Mouse (Mus musculus) heart, embryonic 11.5 days (tissue): Measurements from ENCODE around the gene Ptprm. TPM values are rescaled to one million over a fixed set of nuclear protein-coding genes. Genes with fewer than 3 reads are reported as not detected.
"Not testable (repeated sequence)": the region's sequence is repeated elsewhere in the genome, so short reads cannot be mapped to it uniquely, and the experiment has no call there.

Experiments
- ATAC-seq: fragments of 200-750 bp; cut with Nextera tagmentation; replicated peaks from 2 replicates; pipeline ENCODE4 v1.8.0; 2017; ENCODE audit warnings: moderate library complexity; ENCODE audit not compliant: insufficient number of reproducible peaks, low FRiP score, low TSS enrichment
- H3K27ac ChIP-seq: fragments of 300-500 bp; sonication (generic); 2 replicates; pipeline ENCODE4 v1.5.1; 2014; ENCODE audit warnings: mild to moderate bottlenecking, low read depth, low read length
- H3K27me3 ChIP-seq: fragments of 300-500 bp; sonication (generic); 2 replicates; pipeline ENCODE4 v1.6.1; 2014; ENCODE audit warnings: mild to moderate bottlenecking, low read length, mixed read lengths; ENCODE audit not compliant: control insufficient read depth, insufficient read depth
- H3K36me3 ChIP-seq: fragments of 300-500 bp; sonication (generic); 2 replicates; pipeline ENCODE4 v1.6.1; 2014; ENCODE audit warnings: mild to moderate bottlenecking, low read length, moderate library complexity, mixed read lengths; ENCODE audit not compliant: control insufficient read depth, insufficient read depth
- H3K4me1 ChIP-seq: fragments of 300-500 bp; sonication (generic); 2 replicates; pipeline ENCODE4 v1.6.1; 2014; ENCODE audit warnings: low read length; ENCODE audit not compliant: control insufficient read depth, insufficient read depth
- H3K4me2 ChIP-seq: fragments of 300-500 bp; sonication (generic); 2 replicates; pipeline ENCODE4 v1.6.1; 2014; ENCODE audit warnings: mild to moderate bottlenecking, moderate library complexity
- H3K4me3 ChIP-seq: fragments of 300-500 bp; sonication (generic); 2 replicates; pipeline ENCODE4 v1.5.1; 2014; ENCODE audit warnings: low read depth, low read length
- H3K9ac ChIP-seq: fragments of 300-500 bp; sonication (generic); 2 replicates; pipeline ENCODE4 v1.6.1; 2014; ENCODE audit warnings: mild to moderate bottlenecking, low read depth, low read length, moderate library complexity
- H3K9me3 ChIP-seq: fragments of 300-500 bp; sonication (generic); replicated peaks from 2 replicates; pipeline ENCODE4 v1.6.1; 2016; ENCODE audit warnings: low read length; ENCODE audit not compliant: control insufficient read depth
- WGBS: fragments of 180-500 bp; shearing (Covaris S2); extraction: QIAGEN DNeasy Blood & Tissue Kit; methylation state at CpG from one replicate; pipeline ENCODE4 v1.1.7; 2014; ENCODE audit not compliant: insufficient replicate concordance; 5-methylcytosine and 5-hydroxymethylcytosine counted together
- polyA plus RNA-seq: library from polyadenylated mRNA; unstranded; fragments of >200 nt; fragmentation: Nextera tagmentation; extraction: Ambion mirVana; gene quantifications from 2 replicates; pipeline ENCODE4 v1.2.1, GENCODE M21; 2014

Gene Ptprm
- polyA plus RNA-seq, 1 experiment from 2014 or later: 15.9 TPM

- no peaks in the 10 kb centered on the region for H3K27me3 ChIP-seq
- no peak overlapping the region for H3K27ac ChIP-seq
- 79% methylated on average over 6 of the region's 6 CpGs for WGBS
- H3K9ac ChIP-seq: no peak overlapping the region
- H3K4me3 ChIP-seq: no peak overlapping the region
- no peak for ATAC-seq
- H3K36me3 ChIP-seq: no peaks in the 10 kb centered on the region
- H3K4me2 ChIP-seq: no peak overlapping the region
- H3K9me3 ChIP-seq: no peaks in the 10 kb centered on the region
- no peaks in the 10 kb centered on the region for H3K4me1 ChIP-seq
Measured at GRCm38 (mm10) chr17:66852496-66852895, 501.8 kb downstream of the Ptprm start.

GRCm38 (mm10) chr17:66847011-66847410 is 507.2 kb downstream of the Ptprm start:
- not testable (repeated sequence) for H3K27ac ChIP-seq, H3K4me1 ChIP-seq, ATAC-seq, H3K4me2 ChIP-seq, H3K27me3 ChIP-seq, H3K4me3 ChIP-seq, H3K9me3 ChIP-seq, H3K9ac ChIP-seq, H3K36me3 ChIP-seq
- WGBS: 76% methylated on average over 4 of the region's 4 CpGs

- Histone ChIP-seq H3K9me3 (no peaks in the 10 kb centered on the region), H3K4me3 (no peak overlapping the region), H3K4me1 (no peaks in the 10 kb centered on the region), H3K27ac (no peak overlapping the region), H3K36me3 (no peaks in the 10 kb centered on the region), H3K27me3 (no peaks in the 10 kb centered on the region), H3K9ac (no peak overlapping the region), H3K4me2 (no peak overlapping the region)
- WGBS: 84% methylated on average over 2 of the region's 2 CpGs
- no peak for ATAC-seq
Measured at GRCm38 (mm10) chr17:66822347-66822746, 531.9 kb downstream of the Ptprm start.

- Histone ChIP-seq H3K4me2 (no peak overlapping the region), H3K36me3 (no peaks in the 10 kb centered on the region), H3K27me3 (no peaks in the 10 kb centered on the region), H3K9ac (no peak overlapping the region), H3K9me3 (no peaks in the 10 kb centered on the region), H3K4me1 (no peaks in the 10 kb centered on the region), H3K27ac (no peak overlapping the region), H3K4me3 (no peak overlapping the region)
- ATAC-seq: no peak
- WGBS: 73% methylated on average over 4 of the region's 4 CpGs
Measured at GRCm38 (mm10) chr17:66817380-66817779, 536.9 kb downstream of the Ptprm start.

- no peak for ATAC-seq
Measured at GRCm38 (mm10) chr17:66815921-66816320, 538.3 kb downstream of the Ptprm start.

GRCm38 (mm10) chr17:66813786-66814185 is 540.5 kb downstream of the Ptprm start:
- Histone ChIP-seq H3K9ac (no peak overlapping the region), H3K27me3 (no peaks in the 10 kb centered on the region), H3K4me1 (no peaks in the 10 kb centered on the region), H3K36me3 (no peaks in the 10 kb centered on the region), H3K4me3 (no peak overlapping the region), H3K4me2 (no peak overlapping the region), H3K9me3 (no peaks in the 10 kb centered on the region), H3K27ac (no peak overlapping the region)
- ATAC-seq: no peak
- 79% methylated on average over 6 of the region's 6 CpGs for WGBS

More at GRCm38 (mm10) chr17:66815921-66816320, 538.3 kb downstream of the Ptprm start:
- Histone ChIP-seq H3K36me3 (no peaks in the 10 kb centered on the region), H3K9ac (no peak overlapping the region), H3K27me3 (no peaks in the 10 kb centered on the region), H3K27ac (no peak overlapping the region), H3K9me3 (no peaks in the 10 kb centered on the region), H3K4me3 (no peak overlapping the region), H3K4me2 (no peak overlapping the region), H3K4me1 (no peaks in the 10 kb centered on the region)
- WGBS: 56% methylated on average over 2 of the region's 2 CpGs

- ATAC-seq: no peak
- Histone ChIP-seq H3K27ac (no peak overlapping the region), H3K27me3 (no peaks in the 10 kb centered on the region), H3K4me1 (no peaks in the 10 kb centered on the region), H3K9me3 (no peaks in the 10 kb centered on the region), H3K9ac (no peak overlapping the region), H3K36me3 (no peaks in the 10 kb centered on the region), H3K4me2 (no peak overlapping the region), H3K4me3 (no peak overlapping the region)
- WGBS: 78% methylated on average over 10 of the region's 10 CpGs
Measured at GRCm38 (mm10) chr17:66813346-66813745, 540.9 kb downstream of the Ptprm start.

GRCm38 (mm10) chr17:66809786-66810185 is 544.5 kb downstream of the Ptprm start:
- H3K4me1 ChIP-seq: no peaks in the 10 kb centered on the region
- H3K27me3 ChIP-seq: no peaks in the 10 kb centered on the region
- H3K27ac ChIP-seq: no peak overlapping the region
- no peak overlapping the region for H3K4me3 ChIP-seq
- H3K36me3 ChIP-seq: no peaks in the 10 kb centered on the region
- ATAC-seq: no peak
- WGBS: 68% methylated on average over 5 of the region's 5 CpGs
- H3K9me3 ChIP-seq: no peaks in the 10 kb centered on the region
- H3K4me2 ChIP-seq: no peak overlapping the region
- no peak overlapping the region for H3K9ac ChIP-seq

GRCm38 (mm10) chr17:66808186-66808585 is 546.1 kb downstream of the Ptprm start:
- Histone ChIP-seq H3K4me3 (no peak overlapping the region), H3K9ac (no peak overlapping the region), H3K36me3 (no peaks in the 10 kb centered on the region), H3K4me2 (no peak overlapping the region), H3K9me3 (no peaks in the 10 kb centered on the region), H3K27ac (no peak overlapping the region), H3K4me1 (no peaks in the 10 kb centered on the region), H3K27me3 (no peaks in the 10 kb centered on the region)
- ATAC-seq: no peak
- WGBS: 82% methylated on average over 8 of the region's 8 CpGs
